Mouse (Mus musculus) MEL (cell line): ENCODE data around the gene Gm45716. TPM values are rescaled to one million over a fixed set of nuclear protein-coding genes. Genes with fewer than 3 reads are reported as not detected.

ENCODE experiments used
- DNase-seq: peaks from one replicate; pipeline ENCODE4 v3.0.0; 2011; ENCODE audit warnings: low read depth, low spot score
- H3K27ac ChIP-seq: 2 replicates; pipeline ENCODE4 v1.5.1; 2012; ENCODE audit warnings: low read depth, mild to moderate bottlenecking, control low read depth, low read length, moderate library complexity; ENCODE audit not compliant: control insufficient read depth
- H3K27me3 ChIP-seq, 2 experiments: fragments of 150-350 bp in 1 of 2; sonication (generic) in 1 of 2; 2 replicates each; pipeline ENCODE4 v1.6.1; 2012; ENCODE audit warnings: low read length in 2 of 2, mild to moderate bottlenecking in 2 of 2, improper control_type of control experiment in 1 of 2, moderate library complexity in 1 of 2; ENCODE audit not compliant: insufficient read depth in 2 of 2, control insufficient read depth in 1 of 2
- H3K36me3 ChIP-seq, 2 experiments: 2 replicates each; pipeline ENCODE4 v1.6.1; 2012 to 2014; ENCODE audit warnings: low read length in 2 of 2, improper control_type of control experiment in 1 of 2, inconsistent platforms in 1 of 2, mild to moderate bottlenecking in 1 of 2; ENCODE audit not compliant: insufficient read depth in 2 of 2, control insufficient read depth in 1 of 2
- H3K4me1 ChIP-seq, 2 experiments: fragments of 150-350 bp in 1 of 2; sonication (generic) in 1 of 2; 2 replicates each; pipeline ENCODE4 v1.6.1; 2012; ENCODE audit warnings: low read length in 2 of 2, improper control_type of control experiment in 1 of 2, mild to moderate bottlenecking in 1 of 2; ENCODE audit not compliant: insufficient read depth in 2 of 2, control insufficient read depth in 1 of 2
- H3K4me3 ChIP-seq, 2 experiments: fragments of 150-350 bp in 1 of 2; sonication (generic) in 1 of 2; 2 replicates each; pipeline ENCODE4 v1.5.1; 2012; ENCODE audit warnings: low read depth in 2 of 2, low read length in 2 of 2, mild to moderate bottlenecking in 2 of 2, moderate library complexity in 2 of 2, control low read depth in 1 of 2, improper control_type of control experiment in 1 of 2; ENCODE audit not compliant: control insufficient read depth in 1 of 2, insufficient read depth in 1 of 2
- H3K79me2 ChIP-seq: 2 replicates; pipeline ENCODE4 v1.6.1; 2012; ENCODE audit warnings: mild to moderate bottlenecking, low read length, moderate library complexity; ENCODE audit not compliant: control insufficient read depth, poor library complexity, insufficient read depth
- H3K9ac ChIP-seq: 2 replicates; pipeline ENCODE4 v1.6.1; 2012; ENCODE audit warnings: low read depth, mild to moderate bottlenecking, control low read depth, low read length, moderate library complexity; ENCODE audit not compliant: control insufficient read depth, poor library complexity, severe bottlenecking
- H3K9me3 ChIP-seq: fragments of 150-350 bp; sonication (generic); replicated peaks from 2 replicates; pipeline ENCODE4 v1.6.1; 2012; ENCODE audit warnings: mild to moderate bottlenecking, low read length, improper control_type of control experiment, moderate library complexity; ENCODE audit not compliant: insufficient read depth
- BHLHE40 ChIP-seq: IDR thresholded peaks from 2 replicates; pipeline ENCODE4 v1.6.1; 2012; ENCODE audit warnings: low read depth, mild to moderate bottlenecking, inconsistent platforms, low read length, improper control_type of control experiment, borderline replicate concordance
- CHD2 ChIP-seq: IDR thresholded peaks from 2 replicates; pipeline ENCODE4 v1.6.1; 2011; ENCODE audit warnings: low read length, improper control_type of control experiment
- CTCF ChIP-seq, 3 experiments: IDR thresholded peaks in 2 of 3; conservative IDR thresholded peaks in 1 of 3; 2 replicates each; pipeline ENCODE4 v1.5.1; 2011 to 2012; ENCODE audit warnings: low read length in 3 of 3, low read depth in 2 of 3, mild to moderate bottlenecking in 2 of 3, improper control_type of control experiment in 1 of 3, inconsistent platforms in 1 of 3, mixed read lengths in 1 of 3, moderate library complexity in 1 of 3; ENCODE audit not compliant: control insufficient read depth in 1 of 3, insufficient read depth in 1 of 3, poor library complexity in 1 of 3, severe bottlenecking in 1 of 3
- EP300 ChIP-seq, 2 experiments: IDR thresholded peaks; 2 replicates each; pipeline ENCODE4 v1.6.1; 2011; ENCODE audit warnings: improper control_type of control experiment in 2 of 2, low read length in 2 of 2, low read depth in 1 of 2, mild to moderate bottlenecking in 1 of 2
- GABPA ChIP-seq: IDR thresholded peaks from 2 replicates; pipeline ENCODE4 v1.6.1; 2012; ENCODE audit warnings: low read depth, mild to moderate bottlenecking, inconsistent platforms, low read length, improper control_type of control experiment, moderate library complexity
- GATA1 ChIP-seq: IDR thresholded peaks from 2 replicates; pipeline ENCODE4 v1.6.1; 2011; ENCODE audit warnings: low read depth, low read length, improper control_type of control experiment
- HCFC1 ChIP-seq: IDR thresholded peaks from 2 replicates; pipeline ENCODE4 v1.6.1; 2012; ENCODE audit warnings: low read depth, mild to moderate bottlenecking, inconsistent platforms, low read length, improper control_type of control experiment, moderate library complexity
- MAFK ChIP-seq: IDR thresholded peaks from 2 replicates; pipeline ENCODE4 v1.6.1; 2011; ENCODE audit warnings: low read depth, mild to moderate bottlenecking, low read length, improper control_type of control experiment, borderline replicate concordance
- MAX ChIP-seq: IDR thresholded peaks from 2 replicates; pipeline ENCODE4 v1.6.1; 2011; ENCODE audit warnings: low read length, improper control_type of control experiment
- MXI1 ChIP-seq: IDR thresholded peaks from 2 replicates; pipeline ENCODE4 v1.6.1; 2011; ENCODE audit warnings: mild to moderate bottlenecking, low read depth, low read length, improper control_type of control experiment
- MYC ChIP-seq: IDR thresholded peaks from 2 replicates; pipeline ENCODE4 v1.6.1; 2011; ENCODE audit warnings: low read depth, mild to moderate bottlenecking, low read length, improper control_type of control experiment, moderate library complexity
- POLR2A ChIP-seq, 2 experiments: IDR thresholded peaks; 2 replicates each; pipeline ENCODE4 v1.6.1; 2011 to 2012; ENCODE audit warnings: low read length in 2 of 2, mild to moderate bottlenecking in 2 of 2, control low read depth in 1 of 2, improper control_type of control experiment in 1 of 2, low read depth in 1 of 2, moderate library complexity in 1 of 2; ENCODE audit not compliant: control insufficient read depth in 1 of 2, insufficient read depth in 1 of 2, poor library complexity in 1 of 2
- POLR2AphosphoS2 ChIP-seq: IDR thresholded peaks from 2 replicates; pipeline ENCODE4 v1.6.1; 2011; ENCODE audit warnings: low read length, improper control_type of control experiment
- RAD21 ChIP-seq: IDR thresholded peaks from 2 replicates; pipeline ENCODE4 v1.6.1; 2011; ENCODE audit warnings: mild to moderate bottlenecking, low read depth, low read length, improper control_type of control experiment
- RCOR1 ChIP-seq: IDR thresholded peaks from 2 replicates; pipeline ENCODE4 v1.6.1; 2012; ENCODE audit warnings: low read depth, mild to moderate bottlenecking, inconsistent platforms, low read length, improper control_type of control experiment
- SIN3A ChIP-seq: IDR thresholded peaks from 2 replicates; pipeline ENCODE4 v1.6.1; 2012; ENCODE audit warnings: low read length, improper control_type of control experiment, inconsistent platforms
- SMC3 ChIP-seq: IDR thresholded peaks from 2 replicates; pipeline ENCODE4 v1.6.1; 2011; ENCODE audit warnings: low read depth, low read length, improper control_type of control experiment
- TAL1 ChIP-seq: IDR thresholded peaks from 2 replicates; pipeline ENCODE4 v1.6.1; 2012; ENCODE audit warnings: mild to moderate bottlenecking, inconsistent platforms, low read length, moderate library complexity, mixed read lengths
- TBP ChIP-seq: IDR thresholded peaks from 2 replicates; pipeline ENCODE4 v1.8.0; 2011; ENCODE audit warnings: low read depth, low read length, improper control_type of control experiment
- TCF12 ChIP-seq: IDR thresholded peaks from 2 replicates; pipeline ENCODE4 v1.6.1; 2014; ENCODE audit warnings: low read depth, mild to moderate bottlenecking, inconsistent platforms, low read length, improper control_type of control experiment, moderate library complexity
- UBTF ChIP-seq: IDR thresholded peaks from 2 replicates; pipeline ENCODE4 v1.6.1; 2012; ENCODE audit warnings: low read depth, mild to moderate bottlenecking, inconsistent platforms, low read length, improper control_type of control experiment, moderate library complexity, borderline replicate concordance; ENCODE audit not compliant: insufficient read depth
- USF1 ChIP-seq: IDR thresholded peaks from 2 replicates; pipeline ENCODE4 v1.6.1; 2014; ENCODE audit warnings: low read depth, mild to moderate bottlenecking, inconsistent platforms, low read length, improper control_type of control experiment, moderate library complexity
- USF2 ChIP-seq, 2 experiments: IDR thresholded peaks; 2 replicates each; pipeline ENCODE4 v1.6.1; 2011 to 2012; ENCODE audit warnings: improper control_type of control experiment in 2 of 2, low read length in 2 of 2, borderline replicate concordance in 1 of 2, inconsistent platforms in 1 of 2, low read depth in 1 of 2, mild to moderate bottlenecking in 1 of 2; ENCODE audit not compliant: insufficient read depth in 1 of 2
- ZC3H11A ChIP-seq: IDR thresholded peaks from 2 replicates; pipeline ENCODE4 v1.6.1; 2012; ENCODE audit warnings: low read depth, mild to moderate bottlenecking, inconsistent platforms, low read length, improper control_type of control experiment
- ZKSCAN1 ChIP-seq: IDR thresholded peaks from 2 replicates; pipeline ENCODE4 v1.6.1; 2012; ENCODE audit warnings: low read depth, mild to moderate bottlenecking, inconsistent platforms, low read length, improper control_type of control experiment, moderate library complexity
- ZMIZ1 ChIP-seq: IDR thresholded peaks from 2 replicates; pipeline ENCODE4 v1.6.1; 2012; ENCODE audit warnings: low read depth, mild to moderate bottlenecking, inconsistent platforms, low read length, improper control_type of control experiment, moderate library complexity
- ZNF384 ChIP-seq: IDR thresholded peaks from 2 replicates; pipeline ENCODE4 v1.6.1; 2012; ENCODE audit warnings: low read depth, mild to moderate bottlenecking, inconsistent platforms, low read length, improper control_type of control experiment
- polyA plus RNA-seq, 2 experiments: library from polyadenylated mRNA; stranded (reverse) in 1 of 2; unstranded in 1 of 2; fragments of >175 nt in 1 of 2; fragments of >200 nt in 1 of 2; gene quantifications; 2 replicates each; pipeline versions ENCODE4 v1.2.1 to v1.2.4; 2012; ENCODE audit warnings: low replicate concordance in 2 of 2, low read depth in 1 of 2; ENCODE audit not compliant: insufficient read length in 2 of 2, insufficient read depth in 1 of 2, missing spikeins in 1 of 2
- total RNA-seq: library from RNA; depleted of rRNA; stranded (reverse); fragments of 300-350 nt; gene quantifications from 2 replicates; pipeline ENCODE4 v1.2.3, GENCODE M21; 2012

Gene Gm45716
- total and polyA plus RNA-seq, 3 experiments = 2.9 to 4.1 TPM; not detected in 1

- peak overlapping the region in 1 of 2 experiments; percentile 7; a peak in 1 of 4 replicates for H3K4me3 ChIP-seq
- no peaks in the 10 kb centered on the region; the same call in 1 of the 2 replicates for H3K79me2 ChIP-seq
- H3K9ac ChIP-seq = 0 out of 2 replicates have a peak overlapping the region, but pooled peaks have one; percentile 17
- no peak overlapping the region for H3K27ac ChIP-seq
- peaks cover 0 to 9% of the 10 kb centered on the region in 2 experiments for H3K27me3 ChIP-seq
- H3K9me3 ChIP-seq = no peaks in the 10 kb centered on the region
- H3K4me1 ChIP-seq = peaks cover 0 to 7% of the 10 kb centered on the region in 2 experiments; a peak in 2 of 4 replicates
- H3K36me3 ChIP-seq = peaks cover 0 to 4% of the 10 kb centered on the region in 2 experiments; a peak in 2 of 4 replicates
- TF ChIP-seq HCFC1 (0 out of 2 replicates have a peak, but pooled peaks have one; percentile 6), MAX (0 out of 2 replicates have a peak, but pooled peaks have one; percentile 8), GATA1 (peak; percentile 81), ZNF384 (no peak), ZMIZ1 (no peak), CTCF (IDR thresholded peaks at IDR 0.05 in 2 of 3, conservative IDR thresholded peaks at IDR 0.05 in 1 of 3; ENCODE audit: control insufficient read depth in 1 of 3, insufficient read depth in 1 of 3, low read depth in 2 of 3, low read length in 3 of 3, poor library complexity in 1 of 3, severe bottlenecking in 1 of 3) (peak; percentile 78 to 93 (median 92)), RAD21 (peak; percentile 72), TBP (peak; percentile 16; the same call in 1 of the 2 replicates), BHLHE40 (peak; percentile 71), MYC (no peak), ZC3H11A (peak; percentile 84), TAL1 (no peak), EP300 (IDR thresholded peaks at IDR 0.05; ENCODE audit: low read depth in 1 of 2, low read length in 2 of 2) (peak; percentile 30 to 67; a peak in 3 of 4 replicates), SIN3A (peak; percentile 44; the same call in 1 of the 2 replicates), SMC3 (peak; percentile 97)
- peak; percentile 84 for DNase-seq
Observed at GRCm38 (mm10) chr11:90167771-90168170, 19.7 kb upstream of the Gm45716 start.

- H3K4me3 ChIP-seq = peak overlapping the region in 1 of 2 experiments; percentile 7; a peak in 1 of 4 replicates
- peaks cover 0 to 7% of the 10 kb centered on the region in 2 experiments; a peak in 2 of 4 replicates for H3K4me1 ChIP-seq
- H3K9me3 ChIP-seq = no peaks in the 10 kb centered on the region
- no peaks in the 10 kb centered on the region; the same call in 1 of the 2 replicates for H3K79me2 ChIP-seq
- 0 out of 2 replicates have a peak overlapping the region, but pooled peaks have one; percentile 17 for H3K9ac ChIP-seq
- peaks cover 0 to 4% of the 10 kb centered on the region in 2 experiments; a peak in 2 of 4 replicates for H3K36me3 ChIP-seq
- H3K27ac ChIP-seq = peak overlapping the region; percentile 6; the same call in 1 of the 2 replicates
- H3K27me3 ChIP-seq = peaks cover 0 to 7% of the 10 kb centered on the region in 2 experiments; a peak in 3 of 4 replicates
- peak; percentile 54 for DNase-seq
- TF ChIP-seq UBTF (no peak), POLR2AphosphoS2 (no peak), ZNF384 (peak; percentile 69), CTCF (IDR thresholded peaks at IDR 0.05 in 2 of 3, conservative IDR thresholded peaks at IDR 0.05 in 1 of 3; ENCODE audit: control insufficient read depth in 1 of 3, insufficient read depth in 1 of 3, low read depth in 2 of 3, low read length in 3 of 3, poor library complexity in 1 of 3, severe bottlenecking in 1 of 3) (peak; percentile 31 to 60 (median 35); a peak in 5 of 6 replicates), USF2 (IDR thresholded peaks at IDR 0.05; ENCODE audit: borderline replicate concordance in 1 of 2, insufficient read depth in 1 of 2, low read depth in 1 of 2, low read length in 2 of 2) (no peak), USF1 (no peak), MXI1 (no peak), TCF12 (no peak), CHD2 (no peak), TAL1 (no peak), RCOR1 (no peak), MYC (no peak), ZKSCAN1 (no peak), ZC3H11A (peak; percentile 69), RAD21 (peak; percentile 68), EP300 (IDR thresholded peaks at IDR 0.05; ENCODE audit: low read depth in 1 of 2, low read length in 2 of 2) (no peak), GABPA (no peak), MAFK (no peak), ZMIZ1 (no peak), SMC3 (peak; percentile 62), MAX (no peak), POLR2A (IDR thresholded peaks at IDR 0.05; ENCODE audit: control insufficient read depth in 1 of 2, insufficient read depth in 1 of 2, low read depth in 1 of 2, low read length in 2 of 2, poor library complexity in 1 of 2) (no peak)
Observed at GRCm38 (mm10) chr11:90168338-90169065, 19.0 kb upstream of the Gm45716 start.
